Mouse (Mus musculus) embryonic facial prominence, embryonic 14.5 days (tissue): Measurements from ENCODE around the gene Tmem108. TPM values are rescaled to one million over a fixed set of nuclear protein-coding genes. Genes with fewer than 3 reads are reported as not detected.

Source experiments
- ATAC-seq: fragments of 200-750 bp; cut with Nextera tagmentation; 2 replicates; pipeline ENCODE4 v1.8.0; 2017; ENCODE audit warnings: low read depth, moderate number of reproducible peaks, moderate TSS enrichment
- DNase-seq: peaks from one replicate; pipeline ENCODE4 v3.0.0-alpha.2; 2015; ENCODE audit warnings: low spot score
- H3K27ac ChIP-seq: fragments of 300-500 bp; sonication (generic); replicated peaks from 2 replicates; pipeline ENCODE4 v1.5.1; 2014; ENCODE audit warnings: low read depth, mild to moderate bottlenecking, low read length, moderate library complexity
- H3K27me3 ChIP-seq: fragments of 300-500 bp; sonication (generic); replicated peaks from 2 replicates; pipeline ENCODE4 v1.6.1; 2014; ENCODE audit warnings: low read length; ENCODE audit not compliant: control insufficient read depth, insufficient read depth
- H3K36me3 ChIP-seq: fragments of 300-500 bp; sonication (generic); 2 replicates; pipeline ENCODE4 v1.6.1; 2014; ENCODE audit warnings: low read length, mixed read lengths; ENCODE audit not compliant: control insufficient read depth, insufficient read depth
- H3K4me1 ChIP-seq: fragments of 300-500 bp; sonication (generic); 2 replicates; pipeline ENCODE4 v1.6.1; 2014; ENCODE audit warnings: antibody characterized with exemption, low read length; ENCODE audit not compliant: control insufficient read depth, insufficient read depth
- H3K4me2 ChIP-seq: fragments of 300-500 bp; sonication (generic); 2 replicates; pipeline ENCODE4 v1.6.1; 2014; ENCODE audit warnings: low read depth, mild to moderate bottlenecking, low read length, moderate library complexity, mixed read lengths
- H3K4me3 ChIP-seq: fragments of 300-500 bp; sonication (generic); 2 replicates; pipeline ENCODE4 v1.5.1; 2014; ENCODE audit warnings: low read depth, mild to moderate bottlenecking, low read length
- H3K9ac ChIP-seq: fragments of 300-500 bp; sonication (generic); 2 replicates; pipeline ENCODE4 v1.6.1; 2014; ENCODE audit warnings: low read depth, mild to moderate bottlenecking, low read length, moderate library complexity, mixed read lengths
- H3K9me3 ChIP-seq: fragments of 300-500 bp; sonication (generic); 2 replicates; pipeline ENCODE4 v1.6.1; 2016; ENCODE audit warnings: low read length; ENCODE audit not compliant: control insufficient read depth
- WGBS: fragments of 180-500 bp; shearing (Covaris S2); extraction: QIAGEN DNeasy Blood & Tissue Kit; methylation state at CpG from one replicate; pipeline ENCODE4 v1.1.7; 2014; 5-methylcytosine and 5-hydroxymethylcytosine counted together
- polyA plus RNA-seq: library from polyadenylated mRNA; unstranded; fragments of >200 nt; fragmentation: Nextera tagmentation; extraction: Ambion mirVana; gene quantifications from 2 replicates; pipeline ENCODE4 v1.2.1, GENCODE M21; 2014

Gene Tmem108
- polyA plus RNA-seq, 1 experiment from 2014 or later, result 9.9 TPM

- Histone ChIP-seq H3K9me3 (no peaks in the 10 kb centered on the region), H3K27me3 (no peaks in the 10 kb centered on the region), H3K4me3 (no peak overlapping the region), H3K4me1 (peaks cover 12% of the 10 kb centered on the region), H3K36me3 (no peaks in the 10 kb centered on the region), H3K27ac (no peak overlapping the region), H3K9ac (no peak overlapping the region), H3K4me2 (0 out of 2 replicates have a peak overlapping the region, but pooled peaks have one; percentile 12)
- 80% methylated on average over 5 of the region's 6 CpGs for WGBS
- ATAC-seq (no peak), DNase-seq (no peak)
These were observed 275.4 kb downstream of the Tmem108 start for GRCm38 (mm10) chr9:103486262-103486661.

- H3K4me1 ChIP-seq, result peaks cover 17% of the 10 kb centered on the region
- 0 out of 2 replicates have a peak overlapping the region, but pooled peaks have one; percentile 12 for H3K4me2 ChIP-seq
- no peak overlapping the region for H3K4me3 ChIP-seq
- no peaks in the 10 kb centered on the region for H3K36me3 ChIP-seq
- no peak overlapping the region; the same call in 1 of the 2 replicates for H3K27ac ChIP-seq
- WGBS, result 12% methylated on average over 8 of the region's 8 CpGs
- ATAC-seq, result peak; percentile 13; the same call in 1 of the 2 replicates
- no peaks in the 10 kb centered on the region for H3K9me3 ChIP-seq
- no peaks in the 10 kb centered on the region for H3K27me3 ChIP-seq
- no peak overlapping the region for H3K9ac ChIP-seq
- peak; percentile 51 for DNase-seq
These were observed 276.0 kb downstream of the Tmem108 start for GRCm38 (mm10) chr9:103485606-103486005.

GRCm38 (mm10) chr9:103480603-103481220 is 280.9 kb downstream of the Tmem108 start:
- DNase-seq, result peak; percentile 51
- H3K9ac ChIP-seq, result no peak overlapping the region

GRCm38 (mm10) chr9:103480044-103480576 is 281.5 kb downstream of the Tmem108 start, which contains the start of gene Bfsp2:
TSS of gene Bfsp2 (minus strand) at chr9:103480420.
- Histone ChIP-seq H3K27ac (no peak within 1 kb of the TSS), H3K4me1 (peaks cover 10% of the 10 kb centered on the region), H3K4me3 (no peak within 1 kb of the TSS), H3K27me3 (no peaks in the 10 kb centered on the region), H3K4me2 (no peak within 1 kb of the TSS), H3K9ac (no peak within 1 kb of the TSS), H3K36me3 (no peaks in the 10 kb centered on the region), H3K9me3 (no peaks in the 10 kb centered on the region)
- WGBS, result 81% methylated on average over 9 of the region's 9 CpGs
- peak; percentile 21 for DNase-seq
- no peak for ATAC-seq

More at GRCm38 (mm10) chr9:103480603-103481220, 280.9 kb downstream of the Tmem108 start:
- Histone ChIP-seq H3K4me2 (no peak overlapping the region), H3K36me3 (no peaks in the 10 kb centered on the region), H3K4me1 (peaks cover 15% of the 10 kb centered on the region), H3K27me3 (no peaks in the 10 kb centered on the region), H3K27ac (no peak overlapping the region), H3K4me3 (no peak overlapping the region), H3K9me3 (no peaks in the 10 kb centered on the region)
- ATAC-seq, result no peak; the same call in 1 of the 2 replicates
- WGBS, result 44% methylated on average over 8 of the region's 8 CpGs

GRCm38 (mm10) chr9:103475414-103475813 is 286.2 kb downstream of the Tmem108 start:
- Histone ChIP-seq H3K27ac (no peak overlapping the region), H3K4me3 (no peak overlapping the region), H3K36me3 (no peaks in the 10 kb centered on the region), H3K4me1 (peaks cover 18% of the 10 kb centered on the region; the same call in 1 of the 2 replicates), H3K9ac (no peak overlapping the region), H3K27me3 (no peaks in the 10 kb centered on the region), H3K4me2 (no peak overlapping the region), H3K9me3 (no peaks in the 10 kb centered on the region)
- DNase-seq (no peak), ATAC-seq (no peak)
- WGBS, result 77% methylated on average over 6 of the region's 6 CpGs

GRCm38 (mm10) chr9:103473915-103474688 is 287.5 kb downstream of the Tmem108 start:
- no peak overlapping the region for H3K4me3 ChIP-seq
- 12% methylated on average over 13 of the region's 13 CpGs for WGBS
- no peaks in the 10 kb centered on the region for H3K27me3 ChIP-seq
- DNase-seq (peak; percentile 84), ATAC-seq (peak; percentile 61)
- no peak overlapping the region for H3K9ac ChIP-seq
- H3K9me3 ChIP-seq, result no peaks in the 10 kb centered on the region
- H3K4me2 ChIP-seq, result peak overlapping the region; percentile 37
- peaks cover 17% of the 10 kb centered on the region; the same call in 1 of the 2 replicates for H3K4me1 ChIP-seq
- no peaks in the 10 kb centered on the region for H3K36me3 ChIP-seq
- no peak overlapping the region for H3K27ac ChIP-seq

GRCm38 (mm10) chr9:103471784-103472183 is 289.9 kb downstream of the Tmem108 start:
- ATAC-seq, result no peak
- peaks cover 17% of the 10 kb centered on the region; the same call in 1 of the 2 replicates for H3K4me1 ChIP-seq

GRCm38 (mm10) chr9:103469516-103469915 is 292.1 kb downstream of the Tmem108 start:
- H3K4me1 ChIP-seq, result peaks cover 17% of the 10 kb centered on the region; the same call in 1 of the 2 replicates
- no peaks in the 10 kb centered on the region for H3K27me3 ChIP-seq
- no peak overlapping the region for H3K27ac ChIP-seq
- H3K9me3 ChIP-seq, result no peaks in the 10 kb centered on the region
- no peak overlapping the region for H3K4me3 ChIP-seq
- no peak for DNase-seq
- ATAC-seq, result no peak
- no peak overlapping the region for H3K9ac ChIP-seq
- 60% methylated on average over 5 of the region's 5 CpGs for WGBS
- H3K4me2 ChIP-seq, result no peak overlapping the region
- H3K36me3 ChIP-seq, result no peaks in the 10 kb centered on the region

More at GRCm38 (mm10) chr9:103471784-103472183, 289.9 kb downstream of the Tmem108 start:
- peak overlapping the region; percentile 37 for H3K4me2 ChIP-seq
- H3K27ac ChIP-seq, result no peak overlapping the region
- no peaks in the 10 kb centered on the region for H3K36me3 ChIP-seq
- no peaks in the 10 kb centered on the region for H3K9me3 ChIP-seq
- no peak overlapping the region for H3K4me3 ChIP-seq
- peak; percentile 23 for DNase-seq
- H3K27me3 ChIP-seq, result no peaks in the 10 kb centered on the region
- peak overlapping the region; percentile 27; the same call in 1 of the 2 replicates for H3K9ac ChIP-seq
- 15% methylated on average over 11 of the region's 11 CpGs for WGBS
